Comparison of ENCODE assay signal across 8 mouse cellular contexts in genomic region chr5:76184286-76185080, GRCm38 (mm10). TPM values are rescaled to one million over a fixed set of nuclear protein-coding genes. Genes with fewer than 3 reads are reported as not detected.
DNase-seq lines count a peak whose midpoint lies in the region; ATAC-seq and TF ChIP-seq lines count a peak whose summit lies in the region.

No protein-coding gene starts in this region.

- peaks cover 30% of the 10 kb centered on the region for H3K36me3 ChIP-seq in embryonic facial prominence, embryonic 10.5 days (replicated peaks)
- H3K36me3 ChIP-seq in intestine, postnatal 0 days (ENCODE audit: control insufficient read depth, insufficient read depth) = peaks cover 3% of the 10 kb centered on the region; the same call in 1 of the 2 replicates
- peaks cover 4% of the 10 kb centered on the region; the same call in 1 of the 2 replicates for H3K36me3 ChIP-seq in limb, embryonic 14.5 days (ENCODE audit: control insufficient read depth, insufficient read depth, low read length)
- no peaks in the 10 kb centered on the region for H3K36me3 ChIP-seq in midbrain, embryonic 15.5 days (replicated peaks)
- H3K36me3 ChIP-seq in spleen, adult 2 months (ENCODE audit: control insufficient read depth, insufficient read depth, low read length) = no peaks in the 10 kb centered on the region

- peak; percentile 65 for ATAC-seq in intestine, postnatal 0 days
- ATAC-seq in limb, embryonic 14.5 days (ENCODE audit: low FRiP score, low read depth) = peak; percentile 79
- peak; percentile 87 for ATAC-seq in midbrain, embryonic 15.5 days (replicated peaks)

- H3K9ac ChIP-seq in intestine, postnatal 0 days (ENCODE audit: low read depth, low read length) = peak overlapping the region; percentile 76
- peak overlapping the region; percentile 96 for H3K9ac ChIP-seq in limb, embryonic 14.5 days (ENCODE audit: low read depth, low read length, severe bottlenecking)
- peak overlapping the region; percentile 84 for H3K9ac ChIP-seq in midbrain, embryonic 15.5 days

- H3K4me3 ChIP-seq in embryonic facial prominence, embryonic 10.5 days = peak overlapping the region; percentile 93
- peak overlapping the region; percentile 88 for H3K4me3 ChIP-seq in intestine, postnatal 0 days (ENCODE audit: low read depth, low read length)
- H3K4me3 ChIP-seq in limb, embryonic 14.5 days (replicated peaks; ENCODE audit: low read length) = peak overlapping the region; percentile 94
- peak overlapping the region; percentile 90 for H3K4me3 ChIP-seq in midbrain, embryonic 15.5 days
- H3K4me3 ChIP-seq in spleen, adult 2 months (ENCODE audit: extremely low read depth, insufficient read depth, insufficient read length) = peak overlapping the region; percentile 86

- peak; percentile 87 for DNase-seq in 3134 (ENCODE audit: extremely low read depth, insufficient read length, low spot score)
- DNase-seq in adrenal gland, postnatal 10 days = peak; percentile 84
- peak; percentile 88 for DNase-seq in embryonic facial prominence, embryonic 10.5 days (ENCODE audit: low spot score)
- peak; percentile 97 for DNase-seq in heart, adult 11 months
- peak; percentile 76 for DNase-seq in limb, embryonic 14.5 days (ENCODE audit: low spot score)
- peak; percentile 5 to 57 for DNase-seq in spleen, adult 2 months (ENCODE audit: low read depth in 1 of 2, low spot score in 2 of 2)

- no peaks in the 10 kb centered on the region for H3K9me3 ChIP-seq in embryonic facial prominence, embryonic 10.5 days
- no peaks in the 10 kb centered on the region for H3K9me3 ChIP-seq in intestine, postnatal 0 days (ENCODE audit: control insufficient read depth)
- no peaks in the 10 kb centered on the region for H3K9me3 ChIP-seq in limb, embryonic 14.5 days (ENCODE audit: control insufficient read depth, low read length)
- no peaks in the 10 kb centered on the region for H3K9me3 ChIP-seq in midbrain, embryonic 15.5 days

- WGBS in embryonic facial prominence, embryonic 10.5 days = 5% methylated on average over 38 of the region's 38 CpGs
- WGBS in intestine, postnatal 0 days = 4% methylated on average over 33 of the region's 38 CpGs
- 5% methylated on average over 29 of the region's 38 CpGs for WGBS in limb, embryonic 14.5 days
- 6% methylated on average over 26 of the region's 38 CpGs for WGBS in midbrain, embryonic 15.5 days
- 5% methylated on average over 38 of the region's 38 CpGs for WGBS in spleen, adult 2 months

- H3K27ac ChIP-seq in embryonic facial prominence, embryonic 10.5 days (replicated peaks) = peak overlapping the region; percentile 98
- peak overlapping the region; percentile 96 for H3K27ac ChIP-seq in intestine, postnatal 0 days (ENCODE audit: low read depth, low read length)
- peak overlapping the region; percentile 97 for H3K27ac ChIP-seq in limb, embryonic 14.5 days (replicated peaks; ENCODE audit: low read depth, low read length)
- H3K27ac ChIP-seq in midbrain, embryonic 15.5 days = peak overlapping the region; percentile 93
- H3K27ac ChIP-seq in spleen, adult 2 months (ENCODE audit: insufficient read depth, low read length) = peak overlapping the region; percentile 79

- H3K27me3 ChIP-seq in embryonic facial prominence, embryonic 10.5 days (replicated peaks; ENCODE audit: low read depth, poor library complexity, severe bottlenecking) = peaks cover 8% of the 10 kb centered on the region; the same call in 1 of the 2 replicates
- H3K27me3 ChIP-seq in intestine, postnatal 0 days (replicated peaks; ENCODE audit: control insufficient read depth, insufficient read depth, low read length) = no peaks in the 10 kb centered on the region
- H3K27me3 ChIP-seq in limb, embryonic 14.5 days (ENCODE audit: control insufficient read depth, insufficient read depth, low read length) = no peaks in the 10 kb centered on the region
- no peaks in the 10 kb centered on the region for H3K27me3 ChIP-seq in midbrain, embryonic 15.5 days (replicated peaks)
- peaks cover under 1% of the 10 kb centered on the region; the same call in 1 of the 2 replicates for H3K27me3 ChIP-seq in spleen, adult 2 months (ENCODE audit: control insufficient read depth, insufficient read depth, low read length)

- peaks cover 35% of the 10 kb centered on the region for H3K4me1 ChIP-seq in embryonic facial prominence, embryonic 10.5 days
- H3K4me1 ChIP-seq in intestine, postnatal 0 days (replicated peaks; ENCODE audit: control insufficient read depth, insufficient read depth, low read length) = 0 out of 2 replicates have a peak, but pooled peaks cover 4% of the 10 kb centered on the region
- H3K4me1 ChIP-seq in limb, embryonic 14.5 days (ENCODE audit: control insufficient read depth, insufficient read depth, low read length) = peaks cover 16% of the 10 kb centered on the region
- peaks cover 26% of the 10 kb centered on the region for H3K4me1 ChIP-seq in midbrain, embryonic 15.5 days
- H3K4me1 ChIP-seq in spleen, adult 2 months (ENCODE audit: control insufficient read depth, insufficient read depth, insufficient read length) = peaks cover 3% of the 10 kb centered on the region; the same call in 1 of the 2 replicates

- H3K4me2 ChIP-seq in intestine, postnatal 0 days (replicated peaks; ENCODE audit: low read depth) = peak overlapping the region; percentile 76
- peak overlapping the region; percentile 52 for H3K4me2 ChIP-seq in limb, embryonic 14.5 days (replicated peaks; ENCODE audit: low read depth, low read length, severe bottlenecking)
- H3K4me2 ChIP-seq in midbrain, embryonic 15.5 days = peak overlapping the region; percentile 75

- TF ChIP-seq CTCF in intestine, postnatal 0 days (IDR thresholded peaks at IDR 0.05; ENCODE audit: low read depth) = no peak
- no peak for TF ChIP-seq CTCF in spleen, adult 2 months (IDR thresholded peaks at IDR 0.05; ENCODE audit: extremely low read depth, insufficient read depth, insufficient read length, insufficient replicate concordance)

- no peak for TF ChIP-seq POLR2A in limb, embryonic 14.5 days (IDR thresholded peaks at IDR 0.05; ENCODE audit: borderline replicate concordance, extremely low read depth, insufficient read depth, insufficient read length)
- TF ChIP-seq POLR2A in spleen, adult 2 months (IDR thresholded peaks at IDR 0.05; ENCODE audit: low read depth, low read length) = no peak

RNA-seq across cellular contexts. Expression of gene Tmem165, which starts 0.8 kb away (rescaled TPM):
- 10 to 100 TPM; 44.3 to 46.1 TPM for total RNA-seq in adrenal gland, postnatal 10 days (2021)
- 74.0 and 74.1 TPM in 2 replicates for polyA plus RNA-seq in embryonic facial prominence, embryonic 10.5 days (2016; fragmentation: Nextera tagmentation; extraction: Ambion mirVana)
- polyA plus RNA-seq in intestine, postnatal 0 days (2015; fragmentation: Nextera tagmentation; extraction: Ambion mirVana) = 75.1 and 75.9 TPM in 2 replicates
- 160 and 185 TPM in 2 replicates for polyA plus RNA-seq in limb, embryonic 14.5 days (2012; rRNA removed)
- 147 and 156 TPM in 2 replicates for polyA plus RNA-seq in limb, embryonic 14.5 days (2014; fragmentation: Nextera tagmentation; extraction: Ambion mirVana)
- 42.2 and 43.0 TPM in 2 replicates for polyA plus RNA-seq in midbrain, embryonic 15.5 days (2015; fragmentation: Nextera tagmentation; extraction: Ambion mirVana)
- 29.8 and 46.9 TPM in 2 replicates for polyA plus RNA-seq in spleen, adult 2 months (2012; rRNA removed)

RNA-seq across cellular contexts. Expression of gene Srd5a3, which starts 44.4 kb away (rescaled TPM):
- 10 to 100 TPM; 24.1 to 26.2 TPM for total RNA-seq in adrenal gland, postnatal 10 days (2021)
- polyA plus RNA-seq in embryonic facial prominence, embryonic 10.5 days (2016; fragmentation: Nextera tagmentation; extraction: Ambion mirVana) = 25.1 and 26.2 TPM in 2 replicates
- polyA plus RNA-seq in intestine, postnatal 0 days (2015; fragmentation: Nextera tagmentation; extraction: Ambion mirVana) = 41.5 and 44.1 TPM in 2 replicates
- 32.0 and 33.6 TPM in 2 replicates for polyA plus RNA-seq in limb, embryonic 14.5 days (2012; rRNA removed)
- 30.7 and 31.6 TPM in 2 replicates for polyA plus RNA-seq in limb, embryonic 14.5 days (2014; fragmentation: Nextera tagmentation; extraction: Ambion mirVana)
- 15.5 and 17.8 TPM in 2 replicates for polyA plus RNA-seq in midbrain, embryonic 15.5 days (2015; fragmentation: Nextera tagmentation; extraction: Ambion mirVana)
- 149 and 297 TPM in 2 replicates for polyA plus RNA-seq in spleen, adult 2 months (2012; rRNA removed)

Comparison
In these comparisons a context has a peak if more than half of its experiments do, and no peak if none do; other contexts are left out.
1. Peak in every context shown above with its lines: DNase-seq, ATAC-seq, H3K4me3 ChIP-seq and H3K27ac ChIP-seq.
2. DNase-seq: peak in every context shown above with its lines; median percentile 97 in heart, adult 11 months; 88 in embryonic facial prominence, embryonic 10.5 days; 87 in 3134; 84 in adrenal gland, postnatal 10 days; 76 in limb, embryonic 14.5 days; 31 in spleen, adult 2 months.